Mouse (Mus musculus): ENCODE results near the gene Kirrel3.
A peak's percentile ranks its signal among the peaks of the same experiment; 100 is the strongest.

Kirrel3 gene

DNA sequence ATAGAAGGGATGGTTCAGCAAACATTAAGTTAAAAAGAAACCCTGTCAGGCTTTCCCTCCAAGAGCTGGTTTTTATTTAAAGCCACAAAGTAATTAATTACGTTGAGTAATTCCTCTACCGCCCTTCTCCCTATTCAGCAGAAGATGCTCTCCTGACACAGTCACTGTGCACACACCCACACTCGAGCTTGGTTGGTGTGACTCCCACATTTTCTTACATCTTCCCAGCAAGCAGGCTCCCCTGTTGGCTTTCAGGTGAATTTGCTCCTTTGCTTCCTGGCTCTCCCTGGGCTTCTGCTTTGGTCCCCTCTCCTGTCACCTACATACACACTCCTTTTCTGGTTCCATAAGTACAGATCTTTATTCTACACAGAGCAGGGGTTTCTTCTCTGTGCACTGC lies 203.7 kb downstream of the Kirrel3 start:
- no peak for DNase-seq (ENCODE audit: inconsistent ontology term)

- no peak for DNase-seq (ENCODE audit: inconsistent ontology term)
These were observed 210.0 kb downstream of the Kirrel3 start for GRCm38 (mm10) chr9:34695646-34696045.

- DNase-seq (ENCODE audit: inconsistent ontology term): no peak
These were observed 218.0 kb downstream of the Kirrel3 start for GRCm38 (mm10) chr9:34703547-34704300.

DNA sequence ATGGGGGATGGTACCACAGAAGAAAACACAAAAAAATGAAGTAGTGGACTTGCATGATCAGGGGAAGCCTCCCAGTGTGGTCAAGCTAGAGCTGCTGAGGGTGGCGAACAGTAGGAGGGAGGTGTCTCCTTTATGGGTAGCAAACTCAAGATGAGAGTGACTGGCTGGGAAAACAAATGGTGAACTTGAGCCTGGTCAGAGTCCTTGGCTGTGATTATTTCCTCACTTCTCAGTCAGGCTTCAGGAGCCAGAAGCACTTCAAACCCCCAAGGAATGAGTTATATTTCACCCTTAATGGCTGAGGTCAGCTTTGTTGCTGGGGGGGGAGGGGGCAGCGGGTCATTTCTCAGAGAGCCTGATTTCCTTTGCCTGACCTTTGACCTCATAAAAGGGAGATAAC lies 218.7 kb downstream of the Kirrel3 start:
- DNase-seq (ENCODE audit: inconsistent ontology term): no peak

DNA sequence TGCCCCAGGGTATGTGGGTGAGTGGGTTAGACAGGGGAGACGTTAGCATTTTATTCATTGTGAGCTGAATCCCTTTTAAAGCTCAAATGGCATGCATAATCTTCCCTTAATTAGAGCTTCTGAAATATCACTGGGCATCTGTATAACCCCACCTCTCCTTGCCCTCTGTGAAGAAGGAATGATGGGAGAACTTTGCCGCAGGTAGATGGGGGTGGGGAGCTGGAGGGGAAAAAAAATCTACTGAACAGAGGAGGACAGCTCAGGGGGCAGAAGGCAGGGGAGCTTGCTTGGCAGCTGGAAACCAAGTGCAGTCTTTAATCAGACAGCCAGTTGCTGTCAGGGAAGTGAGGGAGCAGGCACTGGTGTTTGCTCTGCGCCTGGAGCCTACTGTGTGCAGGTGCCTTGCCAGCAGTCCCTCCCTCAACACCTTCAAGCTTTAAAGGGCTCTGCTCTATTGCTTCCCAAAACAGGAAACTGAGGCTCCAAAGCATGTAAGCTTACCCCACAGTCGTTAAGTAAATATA lies 220.7 kb downstream of the Kirrel3 start:
- no peak for DNase-seq (ENCODE audit: inconsistent ontology term)

- DNase-seq (ENCODE audit: inconsistent ontology term): peak; percentile 26
These were observed 223.0 kb downstream of the Kirrel3 start for GRCm38 (mm10) chr9:34708691-34709090.

GRCm38 (mm10) chr9:34711996-34712395 lies 226.3 kb downstream of the Kirrel3 start:
- DNase-seq (ENCODE audit: inconsistent ontology term): peak; percentile 43

DNA sequence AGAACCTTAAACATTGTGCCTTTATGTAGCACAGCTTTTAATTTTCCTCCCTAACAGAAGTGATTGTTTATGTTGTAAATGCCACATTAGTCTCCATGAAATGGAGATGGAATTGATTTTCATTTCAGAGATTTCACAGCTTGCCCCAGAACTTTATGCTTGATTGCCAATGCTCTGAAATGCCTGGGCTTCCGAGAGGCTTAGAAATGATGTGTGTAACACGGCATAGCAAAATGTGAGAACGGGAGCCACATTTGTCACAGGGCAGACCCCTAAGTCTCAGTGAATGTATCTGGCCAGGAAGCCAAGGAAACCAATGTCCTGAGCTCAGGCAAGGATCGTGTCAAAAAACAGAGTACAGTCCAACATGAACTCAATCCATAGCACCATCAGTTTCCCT lies 227.3 kb downstream of the Kirrel3 start:
- DNase-seq (ENCODE audit: inconsistent ontology term): no peak

DNA sequence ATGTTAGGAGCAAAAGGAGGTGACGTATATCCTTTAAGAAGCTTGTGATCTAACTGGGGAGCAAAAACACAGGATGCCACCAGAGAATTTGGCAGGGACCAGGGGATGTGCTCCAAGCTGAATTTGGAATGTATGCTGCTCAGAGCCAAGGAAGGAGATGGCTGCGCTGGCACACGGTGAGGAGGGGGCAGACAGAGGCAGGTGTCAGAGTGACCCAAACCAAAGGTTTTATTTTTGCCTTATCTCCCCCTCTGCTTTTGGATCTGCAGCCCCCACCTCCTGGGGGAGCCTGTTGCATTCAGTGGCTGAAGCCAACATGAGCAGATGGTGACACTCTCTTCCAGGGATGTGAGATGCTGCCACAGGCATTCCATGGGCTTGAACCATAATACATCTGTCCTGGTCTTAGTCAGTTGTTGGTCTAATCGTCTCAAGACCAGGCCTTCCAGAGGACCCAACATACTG lies 227.8 kb downstream of the Kirrel3 start:
- no peak for DNase-seq (ENCODE audit: inconsistent ontology term)

DNA sequence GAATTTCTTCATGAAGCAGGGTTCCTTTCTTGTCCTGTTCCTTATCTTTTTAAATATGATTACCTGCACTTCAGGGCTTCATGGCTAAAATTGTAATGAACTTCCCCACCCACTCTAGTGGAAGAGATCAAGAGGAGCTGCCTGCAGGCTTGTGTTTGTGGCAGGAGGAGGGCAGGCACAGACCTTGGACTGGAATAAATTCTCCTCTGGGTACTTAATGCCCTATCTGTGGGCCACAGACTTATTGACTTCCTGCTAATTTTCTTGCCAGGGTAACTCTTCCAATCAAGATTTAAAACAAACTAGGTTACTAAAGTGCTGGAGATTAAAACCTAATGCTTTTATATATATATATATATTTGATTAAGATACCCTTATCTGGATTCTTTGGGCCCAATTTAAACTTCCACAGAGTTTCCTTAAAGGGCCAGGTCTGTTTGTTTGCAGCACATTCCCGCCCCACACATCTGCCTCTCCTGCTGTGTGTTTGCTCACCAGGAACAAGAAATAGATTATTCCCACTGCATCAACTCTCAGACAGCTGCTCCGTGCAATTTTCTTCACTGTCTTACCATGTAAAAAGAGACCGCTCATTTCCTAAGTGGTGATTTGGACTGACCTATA lies 229.4 kb downstream of the Kirrel3 start:
- no peak for DNase-seq (ENCODE audit: inconsistent ontology term)

GRCm38 (mm10) chr9:34716476-34716875 lies 230.8 kb downstream of the Kirrel3 start:
- no peak for DNase-seq (ENCODE audit: inconsistent ontology term)

DNA sequence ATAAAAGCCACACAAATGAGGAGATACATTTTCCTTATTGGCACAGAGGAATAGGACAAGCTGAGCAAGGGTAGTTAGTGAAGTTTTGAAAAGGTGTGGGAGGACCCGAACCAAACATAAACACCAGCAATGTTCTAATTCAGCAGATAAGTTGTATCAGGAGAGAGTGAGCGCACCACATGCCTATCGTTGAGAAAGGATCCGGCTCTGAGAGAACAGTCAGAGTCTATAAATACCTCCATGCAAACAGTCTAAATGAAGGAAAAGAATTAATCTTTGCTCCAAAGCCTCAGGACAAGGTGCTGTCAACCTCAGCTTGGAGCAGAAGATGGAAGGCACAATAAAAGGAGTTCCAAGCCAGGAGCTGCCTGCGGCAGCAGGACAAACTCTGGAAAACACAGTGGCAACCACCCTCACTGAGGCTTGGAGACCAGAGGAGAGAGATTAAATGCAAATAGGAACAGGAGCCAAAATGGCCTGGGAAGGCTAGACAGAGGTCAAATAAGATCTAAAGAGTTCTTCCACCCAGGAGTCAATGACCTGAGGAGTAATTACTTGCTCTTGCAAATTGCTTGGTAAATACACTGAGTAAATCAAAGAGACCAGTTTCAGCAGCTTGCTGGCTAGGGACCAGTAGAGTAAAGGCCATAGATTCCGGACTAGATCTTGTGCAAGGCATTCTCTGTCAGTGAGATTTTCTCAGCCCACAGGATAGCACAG lies 235.9 kb downstream of the Kirrel3 start:
- DNase-seq (ENCODE audit: inconsistent ontology term): no peak

- no peak for DNase-seq (ENCODE audit: inconsistent ontology term)
These were observed 236.5 kb downstream of the Kirrel3 start for GRCm38 (mm10) chr9:34722198-34722550.

DNA sequence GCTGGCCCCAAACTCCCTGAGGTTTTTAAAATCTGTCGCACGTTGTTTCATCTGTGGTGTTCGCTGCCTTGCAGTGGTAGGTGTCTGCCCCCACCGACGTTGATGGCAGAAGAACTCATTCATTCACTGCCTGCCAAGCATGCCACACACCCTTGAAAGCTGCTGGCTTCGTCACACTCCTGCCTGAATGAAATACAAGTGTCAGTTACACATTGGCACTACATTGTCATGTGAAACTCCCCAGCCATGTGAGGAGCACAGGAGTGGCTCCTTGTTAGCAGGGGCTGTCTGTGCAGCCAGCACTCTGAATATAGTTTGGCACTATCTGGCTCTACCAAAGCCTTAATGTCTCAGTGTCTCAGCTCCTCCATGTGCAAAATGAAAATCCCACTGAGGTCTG lies 246.8 kb downstream of the Kirrel3 start:
- DNase-seq (ENCODE audit: inconsistent ontology term): no peak

DNA sequence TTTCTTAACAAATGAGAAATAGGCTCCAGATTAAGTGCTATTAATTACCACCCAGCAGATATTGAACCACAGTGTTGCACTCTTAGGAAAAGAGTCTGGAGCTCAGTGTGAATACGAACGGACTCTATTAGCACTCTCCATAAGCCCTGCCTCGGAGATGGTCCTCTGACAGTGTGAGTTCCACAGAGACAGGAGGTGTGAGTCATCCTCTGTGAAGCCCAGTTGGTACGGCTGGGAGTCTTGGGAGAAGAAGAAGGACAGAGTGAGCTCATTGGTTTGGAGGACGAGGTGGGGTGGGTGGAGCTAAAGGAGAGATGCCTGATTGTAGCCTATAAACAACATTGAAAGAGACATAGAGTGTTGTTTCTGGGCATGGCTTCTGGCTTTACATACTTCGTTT lies 247.9 kb downstream of the Kirrel3 start:
- peak; percentile 44 for DNase-seq (ENCODE audit: inconsistent ontology term)

DNA sequence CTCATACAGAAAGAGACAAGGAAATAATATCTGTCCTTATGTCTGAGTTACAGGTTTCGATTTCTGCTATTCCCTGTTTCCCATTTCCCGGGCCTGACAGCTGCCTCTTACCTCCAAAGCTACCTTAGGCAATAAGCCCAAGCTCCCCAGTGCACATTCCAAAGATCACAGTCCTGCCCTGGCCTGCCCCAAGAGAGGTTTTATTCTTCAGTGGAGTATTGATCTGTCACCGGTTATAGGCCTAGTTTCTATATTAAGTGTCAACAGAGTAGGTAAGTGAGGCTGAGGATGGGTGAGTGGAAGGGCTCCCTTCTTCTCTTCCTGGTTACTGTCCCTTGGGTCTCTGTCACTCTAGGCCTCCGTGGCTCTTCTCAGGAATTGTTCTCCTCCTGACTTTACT lies 249.3 kb downstream of the Kirrel3 start:
- no peak for DNase-seq (ENCODE audit: inconsistent ontology term)

GRCm38 (mm10) chr9:34739431-34739830 lies 253.7 kb downstream of the Kirrel3 start:
- DNase-seq (ENCODE audit: inconsistent ontology term): no peak

DNA sequence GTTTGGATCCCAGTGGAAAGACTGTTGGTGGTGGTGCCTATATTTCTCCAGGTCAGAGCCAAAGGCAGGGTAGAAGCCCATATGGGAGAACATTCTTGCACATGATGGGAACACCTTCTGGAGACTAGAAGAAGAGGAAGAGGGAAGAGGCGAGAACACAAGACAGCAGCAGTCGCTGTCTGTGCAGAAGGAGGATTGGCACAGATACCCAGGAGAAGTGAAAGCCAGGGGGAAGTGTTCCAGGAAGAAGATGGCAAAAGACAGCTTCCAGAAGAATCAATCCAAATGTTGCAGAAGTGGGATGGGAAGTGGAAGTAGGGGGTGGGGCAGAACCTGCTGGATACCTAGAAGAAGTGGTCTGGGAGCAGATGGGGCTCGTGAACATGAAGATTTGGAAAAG lies 255.1 kb downstream of the Kirrel3 start:
- DNase-seq (ENCODE audit: inconsistent ontology term): no peak

GRCm38 (mm10) chr9:34748003-34748402 lies 262.3 kb downstream of the Kirrel3 start:
- DNase-seq (ENCODE audit: inconsistent ontology term): peak; percentile 61

DNA sequence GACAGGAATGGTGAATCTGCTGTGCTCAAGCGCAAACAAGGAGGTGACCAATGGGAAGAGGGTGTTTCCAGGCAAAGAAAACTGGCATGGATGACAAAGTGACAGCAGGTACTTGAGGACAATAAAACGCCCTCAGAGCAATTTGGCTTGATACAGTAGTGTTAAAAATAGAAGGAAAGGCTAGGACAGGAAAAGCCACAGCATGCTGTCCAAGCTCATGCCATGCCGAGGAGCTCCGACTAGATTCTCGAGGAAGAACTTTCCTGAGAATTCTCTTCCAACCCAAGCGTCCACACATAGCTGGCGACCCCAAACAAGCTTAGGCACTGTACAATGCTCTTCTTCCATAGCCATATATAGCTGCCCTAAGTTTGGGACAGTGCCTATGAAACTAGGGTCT lies 263.5 kb downstream of the Kirrel3 start:
- no peak for DNase-seq (ENCODE audit: inconsistent ontology term)

DNA sequence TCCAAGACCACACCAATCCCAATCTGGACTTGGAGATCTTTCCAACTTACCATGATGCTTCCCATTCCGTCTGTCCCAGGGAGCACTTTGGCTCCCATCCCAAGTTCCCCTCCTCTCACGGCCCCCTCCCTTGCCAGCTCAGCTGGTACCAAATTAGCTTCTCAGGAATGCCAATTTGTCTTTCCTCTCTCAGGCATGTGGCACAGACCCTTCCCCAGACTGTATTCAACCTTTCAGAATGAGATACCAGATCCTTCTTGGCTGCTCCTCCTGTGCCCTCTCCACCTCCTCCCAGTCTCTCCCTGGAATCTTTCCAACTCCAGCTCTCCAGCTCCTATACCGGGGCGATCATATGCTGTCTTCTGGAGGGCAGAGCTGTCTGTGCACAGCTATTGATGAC lies 264.2 kb downstream of the Kirrel3 start:
- DNase-seq (ENCODE audit: inconsistent ontology term): peak; percentile 40

DNA sequence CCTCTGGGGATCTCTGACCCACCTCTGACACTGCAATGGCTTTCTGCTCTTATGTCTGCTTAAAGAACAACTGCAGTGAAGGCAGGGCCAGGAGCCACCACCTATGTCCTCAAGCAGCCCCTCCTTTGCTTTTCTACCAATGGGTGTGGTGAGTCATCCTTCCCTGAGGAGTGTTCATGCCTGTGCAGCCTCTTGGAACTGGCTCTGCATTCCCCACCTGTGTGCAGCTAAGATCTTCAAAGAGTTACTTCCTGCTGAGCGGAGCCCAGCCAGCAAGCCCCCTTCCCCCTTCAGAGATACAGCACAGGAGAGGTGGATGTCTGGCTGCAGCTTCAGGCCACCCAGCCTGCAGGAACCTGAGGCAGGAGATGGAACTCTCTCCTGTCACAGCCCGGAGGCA lies 265.2 kb downstream of the Kirrel3 start:
- DNase-seq (ENCODE audit: inconsistent ontology term): no peak

Measured in Muller cell, postnatal 12 days (primary cell).